Mouse (Mus musculus) intestine, embryonic 15.5 days (tissue): ENCODE results near the gene Zswim5. TPM values are rescaled to one million over a fixed set of nuclear protein-coding genes. Genes with fewer than 3 reads are reported as not detected.

Experiments used
- ATAC-seq: fragments of 200-750 bp; cut with Nextera tagmentation; 2 replicates; pipeline ENCODE4 v1.8.0; 2017; ENCODE audit warnings: moderate TSS enrichment, moderate library complexity
- H3K27ac ChIP-seq: fragments of 300-500 bp; sonication (generic); 2 replicates; pipeline ENCODE4 v1.5.1; 2015; ENCODE audit warnings: mild to moderate bottlenecking, inconsistent platforms
- H3K27me3 ChIP-seq: fragments of 300-500 bp; sonication (generic); replicated peaks from 2 replicates; pipeline ENCODE4 v1.6.1; 2015; ENCODE audit warnings: inconsistent platforms
- H3K36me3 ChIP-seq: fragments of 300-500 bp; sonication (generic); 2 replicates; pipeline ENCODE4 v1.6.1; 2015; ENCODE audit warnings: inconsistent platforms
- H3K4me1 ChIP-seq: fragments of 300-500 bp; sonication (generic); replicated peaks from 2 replicates; pipeline ENCODE4 v1.6.1; 2015; ENCODE audit warnings: inconsistent platforms
- H3K4me2 ChIP-seq: fragments of 300-500 bp; sonication (generic); replicated peaks from 2 replicates; pipeline ENCODE4 v1.6.1; 2015; ENCODE audit warnings: mild to moderate bottlenecking, inconsistent platforms
- H3K4me3 ChIP-seq: fragments of 300-500 bp; sonication (generic); replicated peaks from 2 replicates; pipeline ENCODE4 v1.5.1; 2015; ENCODE audit warnings: inconsistent platforms
- H3K9ac ChIP-seq: fragments of 300-500 bp; sonication (generic); 2 replicates; pipeline ENCODE4 v1.6.1; 2015; ENCODE audit warnings: inconsistent platforms
- H3K9me3 ChIP-seq: fragments of 300-500 bp; sonication (generic); 2 replicates; pipeline ENCODE4 v1.6.1; 2016; ENCODE audit warnings: inconsistent platforms
- WGBS: fragments of 180-500 bp; shearing (Covaris S2); methylation state at CpG from one replicate; pipeline ENCODE4 v1.1.7; 2015; 5-methylcytosine and 5-hydroxymethylcytosine counted together
- polyA plus RNA-seq: library from polyadenylated mRNA; unstranded; fragments of >200 nt; fragmentation: Nextera tagmentation; extraction: Ambion mirVana; gene quantifications from 2 replicates; pipeline ENCODE4 v1.2.1, GENCODE M21; 2015

Gene Zswim5
- polyA plus RNA-seq, 1 experiment from 2014 or later = 1.1 TPM

- no peaks in the 10 kb centered on the region; the same call in 1 of the 2 replicates for H3K36me3 ChIP-seq
- H3K27ac ChIP-seq = no peak overlapping the region
- no peak overlapping the region for H3K9ac ChIP-seq
- no peaks in the 10 kb centered on the region for H3K9me3 ChIP-seq
- no peaks in the 10 kb centered on the region for H3K27me3 ChIP-seq
- ATAC-seq = no peak
- H3K4me2 ChIP-seq = no peak overlapping the region
- H3K4me1 ChIP-seq = 0 out of 2 replicates have a peak, but pooled peaks cover 6% of the 10 kb centered on the region
- WGBS = 93% methylated on average over 2 of the region's 2 CpGs
- no peak overlapping the region for H3K4me3 ChIP-seq
These were observed 140.6 kb downstream of the Zswim5 start for GRCm38 (mm10) chr4:117017738-117018137.

- Histone ChIP-seq H3K4me3 (no peak overlapping the region), H3K4me1 (0 out of 2 replicates have a peak, but pooled peaks cover 6% of the 10 kb centered on the region), H3K36me3 (no peaks in the 10 kb centered on the region; the same call in 1 of the 2 replicates), H3K4me2 (no peak overlapping the region), H3K27ac (no peak overlapping the region), H3K9ac (no peak overlapping the region), H3K27me3 (no peaks in the 10 kb centered on the region), H3K9me3 (no peaks in the 10 kb centered on the region)
- no peak for ATAC-seq
- WGBS = 87% methylated on average over 7 of the region's 7 CpGs
These were observed 141.2 kb downstream of the Zswim5 start for GRCm38 (mm10) chr4:117018327-117018726.

GRCm38 (mm10) chr4:117019206-117020134 lies 142.3 kb downstream of the Zswim5 start, which contains the start of gene Eif2b3:
Gene Eif2b3, plus strand, starts transcription at chr4:117019402.
- no peaks in the 10 kb centered on the region for H3K27me3 ChIP-seq
- H3K4me3 ChIP-seq = peak within 1 kb of the TSS; percentile 81
- H3K9me3 ChIP-seq = no peaks in the 10 kb centered on the region
- under 1% methylated on average over 61 of the region's 61 CpGs for WGBS
- peak within 1 kb of the TSS; percentile 81 for H3K9ac ChIP-seq
- H3K4me1 ChIP-seq = 0 out of 2 replicates have a peak, but pooled peaks cover 6% of the 10 kb centered on the region
- peak; percentile 99 for ATAC-seq
- peak within 1 kb of the TSS; percentile 71 for H3K4me2 ChIP-seq
- H3K27ac ChIP-seq = no peak within 1 kb of the TSS
- no peaks in the 10 kb centered on the region; the same call in 1 of the 2 replicates for H3K36me3 ChIP-seq

GRCm38 (mm10) chr4:117023469-117023868 lies 146.3 kb downstream of the Zswim5 start:
- Histone ChIP-seq H3K27ac (no peak overlapping the region), H3K4me3 (no peak overlapping the region), H3K9me3 (no peaks in the 10 kb centered on the region), H3K9ac (no peak overlapping the region), H3K4me2 (no peak overlapping the region), H3K4me1 (0 out of 2 replicates have a peak, but pooled peaks cover 6% of the 10 kb centered on the region), H3K27me3 (no peaks in the 10 kb centered on the region), H3K36me3 (peaks cover 3% of the 10 kb centered on the region; the same call in 1 of the 2 replicates)
- WGBS = 93% methylated on average over 4 of the region's 4 CpGs
- no peak for ATAC-seq

GRCm38 (mm10) chr4:117031105-117031504 lies 153.9 kb downstream of the Zswim5 start:
- H3K36me3 ChIP-seq = peaks cover 7% of the 10 kb centered on the region; the same call in 1 of the 2 replicates

More at GRCm38 (mm10) chr4:117031105-117031504, 153.9 kb downstream of the Zswim5 start:
- no peak for ATAC-seq
- Histone ChIP-seq H3K9me3 (no peaks in the 10 kb centered on the region), H3K4me3 (no peak overlapping the region), H3K4me2 (no peak overlapping the region), H3K9ac (no peak overlapping the region), H3K4me1 (no peaks in the 10 kb centered on the region), H3K27me3 (no peaks in the 10 kb centered on the region), H3K27ac (no peak overlapping the region)
- WGBS = 100% methylated on average over 1 of the region's 1 CpGs

Other genes with a start within 250 kb of the Zswim5 start
- gene Nasp, start 249.4 kb upstream of the Zswim5 start, polyA plus RNA-seq = 110 and 118 TPM in 2 replicates
- 772 and 821 TPM in 2 replicates for gene Akr1a1, start 225.7 kb upstream of the Zswim5 start, polyA plus RNA-seq
- 1,436 and 1,568 TPM in 2 replicates for gene Prdx1, start 191.8 kb upstream of the Zswim5 start, polyA plus RNA-seq
- gene Mmachc, start 169.0 kb upstream of the Zswim5 start, polyA plus RNA-seq = 23.0 and 24.6 TPM in 2 replicates
- gene Ccdc163, start 168.9 kb upstream of the Zswim5 start, polyA plus RNA-seq = 25.2 and 26.4 TPM in 2 replicates
- 8.1 and 8.7 TPM in 2 replicates for gene Tesk2, start 156.4 kb upstream of the Zswim5 start, polyA plus RNA-seq
- gene Toe1, start 69.7 kb upstream of the Zswim5 start, polyA plus RNA-seq = 28.8 and 31.1 TPM in 2 replicates
- gene Mutyh, start 69.7 kb upstream of the Zswim5 start, polyA plus RNA-seq = 10.3 and 10.9 TPM in 2 replicates
- 1.4 and 2.2 TPM in 2 replicates for gene Hpdl, start 55.7 kb upstream of the Zswim5 start, polyA plus RNA-seq
- 68.7 and 75.4 TPM in 2 replicates for gene Urod, start 117.0 kb downstream of the Zswim5 start, polyA plus RNA-seq
- gene Hectd3, start 117.9 kb downstream of the Zswim5 start, polyA plus RNA-seq = 12.6 TPM in 2 replicates
- gene Eif2b3, start 142.0 kb downstream of the Zswim5 start, polyA plus RNA-seq = 32.2 and 37.7 TPM in 2 replicates
- gene Ptch2, start 218.7 kb downstream of the Zswim5 start, polyA plus RNA-seq = 5.6 and 5.9 TPM in 2 replicates
- 6.0 and 7.6 TPM in 2 replicates for gene Btbd19, start 248.3 kb downstream of the Zswim5 start, polyA plus RNA-seq
- gene Tctex1d4, start 249.4 kb downstream of the Zswim5 start, polyA plus RNA-seq = not detected in 2 replicates